Mouse (Mus musculus): Measurements from ENCODE around the gene Obox3.
"Not testable (repeated sequence)": the region's sequence is repeated elsewhere in the genome, so short reads cannot be mapped to it uniquely, and the experiment has no call there.

The Obox3 gene

GRCm38 (mm10) chr7:15639802-15640201 is at the start of gene Obox3:
TSS of gene Obox3 (minus strand) at chr7:15639902.
- DNase-seq (ENCODE audit: low read depth), result not testable (repeated sequence)

GRCm38 (mm10) chr7:15509411-15509810 is 130.3 kb downstream of the Obox3 start:
- not testable (repeated sequence) for DNase-seq (ENCODE audit: low read depth)

All from NIH3T3 (cell line).